Mouse (Mus musculus) v-Abl transformed pro-B cells (cell line): ENCODE results near the gene Ap2b1.
"Not testable (repeated sequence)": the region's sequence is repeated elsewhere in the genome, so short reads cannot be mapped to it uniquely, and the experiment has no call there.

Experiments
- in situ Hi-C, 2 experiments: fragments of 400-800 bp; cut with MboI; formaldehyde crosslinking; loops; one replicate each; pipeline ENCODE4 v1.15.1; 2025; ENCODE audit not compliant: unreplicated experiment in 2 of 2

Gene Ap2b1

GRCm38 (mm10) chr11:83298225-83299195 is at the start of gene Ap2b1:
Gene Ap2b1 (plus strand): TSS chr11:83299024.
- in situ Hi-C loops: no loop called here

GRCm38 (mm10) chr11:83257211-83257610 is 41.6 kb upstream of the Ap2b1 start:
- in situ Hi-C loops: not testable (repeated sequence)

GRCm38 (mm10) chr11:83262673-83263072 is 36.2 kb upstream of the Ap2b1 start:
- in situ Hi-C loops: no loop called here

- in situ Hi-C loops: no loop called here
Observed at GRCm38 (mm10) chr11:83263146-83263545, 35.7 kb upstream of the Ap2b1 start.

- in situ Hi-C loops: no loop called here
Observed at GRCm38 (mm10) chr11:83270842-83271150, 28.0 kb upstream of the Ap2b1 start.

- in situ Hi-C loops: no loop called here
Observed at GRCm38 (mm10) chr11:83271151-83271950, 27.5 kb upstream of the Ap2b1 start.

- in situ Hi-C loops: no loop called here
Observed at GRCm38 (mm10) chr11:83271951-83272843, 26.6 kb upstream of the Ap2b1 start.

GRCm38 (mm10) chr11:83276251-83276650 is 22.6 kb upstream of the Ap2b1 start:
- in situ Hi-C loops: no loop called here

GRCm38 (mm10) chr11:83279024-83279423 is 19.8 kb upstream of the Ap2b1 start:
- in situ Hi-C loops: no loop called here

- in situ Hi-C loops: loop anchor here in 1 of 2 experiments (5.0 kb wide), 1 partner anchor 47 kb away; no protein-coding TSS in a partner anchor
Observed at GRCm38 (mm10) chr11:83279691-83280090, 19.1 kb upstream of the Ap2b1 start.

GRCm38 (mm10) chr11:83282084-83282483 is 16.7 kb upstream of the Ap2b1 start:
- in situ Hi-C loops: loop anchor here in 1 of 2 experiments (5.0 kb wide), 1 partner anchor 50 kb away; no protein-coding TSS in a partner anchor

GRCm38 (mm10) chr11:83285627-83286026 is 13.2 kb upstream of the Ap2b1 start:
- in situ Hi-C loops: no loop called here

GRCm38 (mm10) chr11:83286566-83286965 is 12.3 kb upstream of the Ap2b1 start, which contains the start of gene Slfn14:
Gene Slfn14 (minus strand): TSS chr11:83286726.
- in situ Hi-C loops: no loop called here

- in situ Hi-C loops: no loop called here
Observed at GRCm38 (mm10) chr11:83289036-83289435, 9.8 kb upstream of the Ap2b1 start.

GRCm38 (mm10) chr11:83289633-83290032 is 9.2 kb upstream of the Ap2b1 start:
- in situ Hi-C loops: no loop called here

GRCm38 (mm10) chr11:83291375-83292250 is 7.2 kb upstream of the Ap2b1 start:
- in situ Hi-C loops: no loop called here

GRCm38 (mm10) chr11:83292251-83292587 is 6.6 kb upstream of the Ap2b1 start:
- in situ Hi-C loops: no loop called here

GRCm38 (mm10) chr11:83293182-83293581 is 5.6 kb upstream of the Ap2b1 start:
- in situ Hi-C loops: no loop called here

- in situ Hi-C loops: no loop called here
Observed at GRCm38 (mm10) chr11:83294133-83294532, 4.7 kb upstream of the Ap2b1 start.
